Mouse (Mus musculus) C2C12 (cell line): ENCODE data around the gene Asic2.

Experiments used
- CEBPB ChIP-seq: IDR thresholded peaks from one replicate; pipeline ENCODE4 v1.6.1; 2011; ENCODE audit warnings: low read depth, mild to moderate bottlenecking, control low read depth, moderate library complexity
- CTCF ChIP-seq: IDR thresholded peaks from one replicate; pipeline ENCODE4 v1.5.1; 2011; ENCODE audit not compliant: control insufficient read depth, insufficient read depth, insufficient read length
- FOSL1 ChIP-seq: IDR thresholded peaks from one replicate; pipeline ENCODE4 v1.8.0; 2011; ENCODE audit warnings: mild to moderate bottlenecking, low read length; ENCODE audit not compliant: poor library complexity, insufficient read depth, severe bottlenecking
- MAX ChIP-seq: IDR thresholded peaks from one replicate; pipeline ENCODE4 v1.6.1; 2011; ENCODE audit warnings: mild to moderate bottlenecking, control low read depth
- MYOD1 ChIP-seq: IDR thresholded peaks from one replicate; pipeline ENCODE4 v1.6.1; 2011; ENCODE audit warnings: low read depth; ENCODE audit not compliant: control insufficient read depth, insufficient read length
- MYOG ChIP-seq: IDR thresholded peaks from one replicate; pipeline ENCODE4 v1.6.1; 2011; ENCODE audit not compliant: control insufficient read depth, insufficient read length; ENCODE audit errors: extremely low read depth
- USF1 ChIP-seq: IDR thresholded peaks from one replicate; pipeline ENCODE4 v1.6.1; 2011; ENCODE audit warnings: low read depth, mild to moderate bottlenecking, control low read depth, moderate library complexity

- TF ChIP-seq CTCF = no peak
- no peak for TF ChIP-seq USF1
- no peak for TF ChIP-seq MAX
- TF ChIP-seq MYOD1 = no peak
- TF ChIP-seq CEBPB = no peak
- TF ChIP-seq MYOG = no peak
- no peak for TF ChIP-seq FOSL1
Measured at GRCm38 (mm10) chr11:82013756-82014155, 45.5 kb upstream of the Asic2 start.
